Mouse (Mus musculus) bone marrow macrophage, adult 2 months (primary cell): ENCODE results near the gene Krtap8-1. TPM values are rescaled to one million over a fixed set of nuclear protein-coding genes. Genes with fewer than 3 reads are reported as not detected.

Experiments
- H3K27ac ChIP-seq: 2 replicates; pipeline ENCODE4 v1.5.1; 2012; ENCODE audit warnings: low read depth, low read length; ENCODE audit not compliant: insufficient read depth
- H3K4me1 ChIP-seq: 2 replicates; pipeline ENCODE4 v1.6.1; 2012; ENCODE audit warnings: low read length; ENCODE audit not compliant: control insufficient read depth, insufficient read depth
- H3K4me3 ChIP-seq: 2 replicates; pipeline ENCODE4 v1.5.1; 2012; ENCODE audit warnings: mild to moderate bottlenecking, low read length, moderate library complexity; ENCODE audit not compliant: insufficient read depth
- CTCF ChIP-seq: IDR thresholded peaks from 2 replicates; pipeline ENCODE4 v1.5.1; 2012; ENCODE audit warnings: low read depth, mild to moderate bottlenecking, low read length, moderate library complexity
- POLR2A ChIP-seq: IDR thresholded peaks from 2 replicates; pipeline ENCODE4 v1.6.1; 2012; ENCODE audit warnings: mild to moderate bottlenecking, low read depth, low read length, borderline replicate concordance
- polyA plus RNA-seq: library from polyadenylated mRNA; stranded (reverse); fragments of >200 nt; gene quantifications from 2 replicates; pipeline ENCODE4 v1.2.4, GENCODE M21; 2012; ENCODE audit not compliant: missing spikeins, insufficient read depth, insufficient read length

Gene Krtap8-1
- polyA plus RNA-seq = not detected in 2 replicates

DNA sequence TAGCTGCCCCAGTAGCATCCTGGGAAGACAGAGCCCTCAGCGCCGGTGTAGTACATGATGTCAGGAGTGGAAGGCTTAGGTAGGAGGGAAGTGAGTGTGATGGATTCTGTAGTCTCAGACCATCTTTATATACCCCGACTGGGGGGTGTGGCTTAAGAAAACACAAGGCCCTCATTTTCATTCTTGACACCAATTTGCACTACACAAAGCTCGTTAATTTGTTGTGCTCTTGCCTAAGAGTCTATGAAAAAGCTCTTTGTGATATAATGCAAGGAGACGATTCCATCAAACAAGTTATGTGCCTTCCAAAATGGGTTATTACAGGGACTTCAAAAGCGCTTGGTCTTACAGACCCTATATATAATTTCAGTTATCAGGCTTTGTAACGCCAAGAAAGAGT, at the start of gene Krtap8-1:
Krtap8-1 (minus strand) TSS at position 101 of the 400 bp plus-strand sequence.
- no peaks in the 10 kb centered on the region for H3K4me1 ChIP-seq
- no peak within 1 kb of the TSS for H3K27ac ChIP-seq
- H3K4me3 ChIP-seq = no peak within 1 kb of the TSS
- no peak for TF ChIP-seq POLR2A
- TF ChIP-seq CTCF = no peak

DNA sequence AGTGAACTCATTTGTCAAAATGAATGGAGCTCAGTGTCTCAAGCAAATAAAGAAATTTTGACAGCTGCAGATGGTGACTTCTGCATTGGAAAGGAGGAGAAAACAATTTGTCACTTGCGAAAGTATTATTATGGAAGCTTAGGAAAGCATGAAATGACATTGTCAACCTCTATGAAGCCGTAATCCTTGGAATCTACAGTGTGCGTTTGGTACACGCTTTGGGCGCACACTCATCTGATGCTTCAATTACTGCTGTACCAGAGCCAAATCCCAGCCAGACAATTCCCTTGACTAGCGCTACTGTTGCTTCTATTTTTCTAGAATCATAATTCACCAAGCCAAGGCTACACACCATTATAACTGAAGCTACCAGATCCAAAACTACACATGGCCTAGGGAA, 49.6 kb upstream of the Krtap8-1 start:
- no peak overlapping the region for H3K4me3 ChIP-seq

GRCm38 (mm10) chr16:89530547-89530946, 42.8 kb upstream of the Krtap8-1 start:
- TF ChIP-seq POLR2A = no peak
- no peak for TF ChIP-seq CTCF
- Histone ChIP-seq H3K27ac (no peak overlapping the region), H3K4me3 (no peak overlapping the region), H3K4me1 (no peaks in the 10 kb centered on the region)

More for the DNA sequence above, 49.6 kb upstream of the Krtap8-1 start:
- Histone ChIP-seq H3K4me1 (no peaks in the 10 kb centered on the region), H3K27ac (no peak overlapping the region)
- no peak for TF ChIP-seq POLR2A
- TF ChIP-seq CTCF = no peak

GRCm38 (mm10) chr16:89529846-89530245, 42.1 kb upstream of the Krtap8-1 start:
- H3K4me3 ChIP-seq = no peak overlapping the region
- H3K4me1 ChIP-seq = no peaks in the 10 kb centered on the region
- H3K27ac ChIP-seq = no peak overlapping the region
- TF ChIP-seq POLR2A = no peak
- no peak for TF ChIP-seq CTCF

DNA sequence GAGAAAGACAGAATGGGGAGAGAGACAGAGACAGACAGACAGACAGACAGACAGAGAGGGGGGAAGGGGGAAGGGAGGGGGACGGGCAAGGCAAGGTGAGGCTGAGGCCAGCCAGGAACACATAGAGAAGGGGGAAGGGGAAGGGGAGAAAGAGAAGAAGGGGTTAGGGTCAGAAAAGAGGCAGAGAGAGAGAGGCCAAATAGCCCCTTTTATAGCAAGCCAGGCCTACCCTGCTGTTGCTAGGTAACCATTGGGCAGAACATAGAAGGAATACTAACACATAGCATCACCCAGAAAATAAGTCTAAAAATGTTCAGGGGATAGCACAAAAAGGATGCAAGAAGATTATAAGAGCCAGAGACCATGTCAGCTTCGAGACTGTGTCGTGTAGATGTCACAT, 40.6 kb upstream of the Krtap8-1 start:
- Histone ChIP-seq H3K4me1 (no peaks in the 10 kb centered on the region), H3K4me3 (no peak overlapping the region), H3K27ac (no peak overlapping the region)
- TF ChIP-seq CTCF = no peak
- TF ChIP-seq POLR2A = no peak

DNA sequence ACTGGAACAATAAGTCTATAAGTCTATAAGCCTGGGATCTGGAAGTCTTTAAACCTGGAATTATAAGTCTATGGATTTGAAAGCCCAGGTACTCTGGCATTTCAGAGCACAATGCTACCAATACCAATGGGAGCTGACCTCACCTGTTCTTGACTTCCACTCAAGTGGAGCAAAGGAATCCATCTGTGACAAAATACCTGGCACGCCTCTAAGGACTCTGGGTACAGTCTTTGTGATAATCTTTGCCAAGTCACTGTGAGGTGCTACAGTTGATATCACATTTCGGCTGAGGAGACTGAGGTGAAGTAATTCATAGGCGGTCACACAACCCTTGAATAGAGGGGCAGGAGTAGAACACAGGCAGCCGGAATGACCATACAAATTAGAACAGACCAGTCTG, 33.2 kb upstream of the Krtap8-1 start:
- Histone ChIP-seq H3K27ac (no peak overlapping the region), H3K4me1 (no peaks in the 10 kb centered on the region), H3K4me3 (no peak overlapping the region)
- TF ChIP-seq CTCF (no peak), POLR2A (no peak)

DNA sequence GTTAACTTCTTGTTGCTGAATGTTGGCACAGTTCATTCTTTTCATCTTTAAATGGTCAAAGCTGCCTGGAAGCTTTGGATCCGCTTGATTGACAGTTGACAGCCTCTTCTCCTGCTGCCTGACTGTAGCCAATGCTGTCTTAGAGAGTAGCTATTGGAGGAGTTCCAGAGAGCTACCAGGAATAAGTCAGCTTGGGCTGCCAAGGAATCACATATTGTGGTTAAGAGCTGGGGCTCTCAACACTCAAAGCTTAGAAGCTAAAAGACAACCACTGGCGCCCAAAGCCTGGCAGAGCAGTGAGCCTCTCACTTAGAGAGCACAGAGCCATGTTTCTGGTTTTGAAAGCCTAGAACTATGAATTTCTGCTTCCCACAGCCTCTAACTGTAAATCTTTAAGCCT, 32.8 kb upstream of the Krtap8-1 start:
- H3K4me3 ChIP-seq = no peak overlapping the region
- no peaks in the 10 kb centered on the region for H3K4me1 ChIP-seq
- TF ChIP-seq POLR2A (no peak), CTCF (no peak)

DNA sequence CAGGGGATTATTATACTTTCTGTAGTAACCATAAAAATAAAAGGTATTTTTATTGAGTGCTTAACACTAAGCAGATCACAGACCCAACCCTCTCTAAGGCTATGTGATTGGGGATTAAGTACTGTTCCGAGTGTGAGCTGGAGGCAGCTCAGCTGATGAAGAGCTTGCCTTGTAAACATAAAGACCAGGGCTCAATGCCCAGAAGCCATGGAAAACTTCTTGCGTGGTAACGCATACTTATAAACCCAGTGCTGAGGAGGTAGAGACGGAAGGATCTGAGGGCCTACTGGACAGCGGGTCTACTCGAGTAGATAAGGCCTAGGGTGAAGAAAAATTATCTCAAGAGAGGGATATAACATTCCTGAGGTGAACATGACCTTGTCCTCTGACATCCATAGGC, 32.3 kb upstream of the Krtap8-1 start:
- no peak overlapping the region for H3K27ac ChIP-seq
- no peak for TF ChIP-seq POLR2A
- H3K4me3 ChIP-seq = no peak overlapping the region
- H3K4me1 ChIP-seq = no peaks in the 10 kb centered on the region

More for the DNA sequence above, 32.8 kb upstream of the Krtap8-1 start:
- H3K27ac ChIP-seq = no peak overlapping the region

- TF ChIP-seq CTCF = no peak
- TF ChIP-seq POLR2A = no peak
- no peak overlapping the region for H3K4me3 ChIP-seq
- H3K4me1 ChIP-seq = no peaks in the 10 kb centered on the region
Observed at GRCm38 (mm10) chr16:89517635-89518034, 29.9 kb upstream of the Krtap8-1 start.

DNA sequence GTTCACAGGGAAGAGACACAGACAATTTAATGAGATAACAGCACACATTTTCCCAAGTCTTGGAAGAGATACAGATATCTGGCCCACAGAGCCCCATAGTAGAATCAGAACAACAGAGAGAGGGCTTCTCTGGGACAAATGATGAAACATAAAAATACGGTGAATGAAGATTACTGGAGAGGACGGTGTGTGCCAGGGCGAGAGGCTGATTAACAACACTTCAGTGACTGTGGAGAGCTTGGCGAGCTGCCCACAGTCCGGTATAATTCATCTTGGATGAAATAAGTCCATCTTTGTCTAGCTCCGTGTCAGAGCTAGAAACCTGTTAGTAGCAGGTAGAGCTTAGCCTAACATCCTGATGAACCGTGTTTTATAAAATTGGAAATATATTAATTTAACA, 25.7 kb upstream of the Krtap8-1 start:
- H3K4me1 ChIP-seq = no peaks in the 10 kb centered on the region
- no peak overlapping the region for H3K27ac ChIP-seq
- no peak overlapping the region for H3K4me3 ChIP-seq
- TF ChIP-seq POLR2A (no peak), CTCF (no peak)

More at GRCm38 (mm10) chr16:89517635-89518034, 29.9 kb upstream of the Krtap8-1 start:
- H3K27ac ChIP-seq = no peak overlapping the region

- no peak for TF ChIP-seq CTCF
- no peak for TF ChIP-seq POLR2A
- no peaks in the 10 kb centered on the region for H3K4me1 ChIP-seq
- H3K27ac ChIP-seq = no peak within 1 kb of the TSS
- H3K4me3 ChIP-seq = no peak within 1 kb of the TSS
Observed at GRCm38 (mm10) chr16:89508223-89508622, 20.5 kb upstream of the Krtap8-1 start, which contains the start of gene Krtap7-1. Gene Krtap7-1 (minus strand): TSS chr16:89508323.
